Mouse (Mus musculus): ENCODE results near the gene Smad6. TPM values are rescaled to one million over a fixed set of nuclear protein-coding genes. Genes with fewer than 3 reads are reported as not detected.

Gene Smad6
- polyA plus RNA-seq, 2 experiments, result 1.8 to 3.9 TPM

- WGBS (ENCODE audit: insufficient replicate concordance), result 59% methylated on average over 9 of the region's 9 CpGs
- DNase-seq (ENCODE audit: low read depth in 3 of 3, low spot score in 3 of 3) (no peak), ATAC-seq (ENCODE audit: insufficient read depth) (no peak)
- Histone ChIP-seq H3K27me3 (ENCODE audit: control insufficient read depth, insufficient read depth, low read length) (no peaks in the 10 kb centered on the region), H3K27ac (no peak overlapping the region), H3K36me3 (replicated peaks; ENCODE audit: control insufficient read depth, insufficient read depth, low read depth) (no peaks in the 10 kb centered on the region), H3K4me2 (ENCODE audit: low read depth) (no peak overlapping the region), H3K9ac (replicated peaks) (no peak overlapping the region), H3K4me3 (ENCODE audit: insufficient read depth in 1 of 2, low read depth in 2 of 2, low read length in 2 of 2) (no peak overlapping the region), H3K9me3 (ENCODE audit: control insufficient read depth, low read length) (no peaks in the 10 kb centered on the region), H3K4me1 (replicated peaks; ENCODE audit: control insufficient read depth in 2 of 2, insufficient read depth in 2 of 2, low read length in 1 of 2) (peaks cover 7 to 8% of the 10 kb centered on the region in 2 experiments)
- no peak for TF ChIP-seq CTCF (IDR thresholded peaks at IDR 0.05; ENCODE audit: low read depth)
These were observed 22.7 kb downstream of the Smad6 start for GRCm38 (mm10) chr9:63999194-63999593.

- WGBS (ENCODE audit: insufficient replicate concordance), result 74% methylated on average over 14 of the region's 14 CpGs
- Histone ChIP-seq H3K27ac (no peak overlapping the region), H3K36me3 (replicated peaks; ENCODE audit: control insufficient read depth, insufficient read depth, low read depth) (no peaks in the 10 kb centered on the region), H3K4me1 (replicated peaks; ENCODE audit: control insufficient read depth in 2 of 2, insufficient read depth in 2 of 2, low read length in 1 of 2) (peaks cover 3% of the 10 kb centered on the region in 2 experiments; a peak in 2 of 4 replicates), H3K9ac (replicated peaks) (no peak overlapping the region), H3K4me2 (ENCODE audit: low read depth) (no peak overlapping the region), H3K9me3 (ENCODE audit: control insufficient read depth, low read length) (no peaks in the 10 kb centered on the region), H3K27me3 (ENCODE audit: control insufficient read depth, insufficient read depth, low read length) (no peaks in the 10 kb centered on the region), H3K4me3 (ENCODE audit: insufficient read depth in 1 of 2, low read depth in 2 of 2, low read length in 2 of 2) (no peak overlapping the region)
- ATAC-seq (ENCODE audit: insufficient read depth), result no peak
- TF ChIP-seq EP300 (IDR thresholded peaks at IDR 0.05; ENCODE audit: low read depth) (no peak), CTCF (IDR thresholded peaks at IDR 0.05; ENCODE audit: low read depth) (no peak)
- no peak for DNase-seq (ENCODE audit: low read depth in 3 of 3, low spot score in 3 of 3)
These were observed 23.8 kb downstream of the Smad6 start for GRCm38 (mm10) chr9:63998026-63998425.

- WGBS (ENCODE audit: insufficient replicate concordance), result 79% methylated on average over 4 of the region's 4 CpGs
- TF ChIP-seq EP300 (IDR thresholded peaks at IDR 0.05; ENCODE audit: low read depth) (no peak), CTCF (IDR thresholded peaks at IDR 0.05; ENCODE audit: low read depth) (peak; percentile 52)
- no peak overlapping the region for H3K27ac ChIP-seq
- no peaks in the 10 kb centered on the region for H3K27me3 ChIP-seq (ENCODE audit: control insufficient read depth, insufficient read depth, low read length)
- H3K4me3 ChIP-seq (ENCODE audit: insufficient read depth in 1 of 2, low read depth in 2 of 2, low read length in 2 of 2), result no peak overlapping the region
- no peaks in the 10 kb centered on the region for H3K36me3 ChIP-seq (replicated peaks; ENCODE audit: control insufficient read depth, insufficient read depth, low read depth)
- no peaks in the 10 kb centered on the region for H3K9me3 ChIP-seq (ENCODE audit: control insufficient read depth, low read length)
- DNase-seq (ENCODE audit: low read depth in 3 of 3, low spot score in 3 of 3) (no peak), ATAC-seq (ENCODE audit: insufficient read depth) (no peak)
- H3K9ac ChIP-seq (replicated peaks), result no peak overlapping the region
- H3K4me2 ChIP-seq (ENCODE audit: low read depth), result no peak overlapping the region
- no peaks in the 10 kb centered on the region for H3K4me1 ChIP-seq (replicated peaks; ENCODE audit: control insufficient read depth in 2 of 2, insufficient read depth in 2 of 2, low read length in 1 of 2)
These were observed 24.4 kb downstream of the Smad6 start for GRCm38 (mm10) chr9:63997439-63997838.

- 66% methylated on average over 5 of the region's 5 CpGs for WGBS (ENCODE audit: insufficient replicate concordance)
- H3K27me3 ChIP-seq (ENCODE audit: control insufficient read depth, insufficient read depth, low read length), result no peaks in the 10 kb centered on the region
- no peaks in the 10 kb centered on the region for H3K36me3 ChIP-seq (replicated peaks; ENCODE audit: control insufficient read depth, insufficient read depth, low read depth)
- ATAC-seq (ENCODE audit: insufficient read depth) (no peak), DNase-seq (ENCODE audit: low read depth in 3 of 3, low spot score in 3 of 3) (no peak)
- H3K9me3 ChIP-seq (ENCODE audit: control insufficient read depth, low read length), result no peaks in the 10 kb centered on the region
- peaks cover 0 to 15% of the 10 kb centered on the region in 2 experiments; a peak in 3 of 4 replicates for H3K4me1 ChIP-seq (replicated peaks; ENCODE audit: control insufficient read depth in 2 of 2, insufficient read depth in 2 of 2, low read length in 1 of 2)
- H3K27ac ChIP-seq, result no peak overlapping the region
- H3K4me3 ChIP-seq (ENCODE audit: insufficient read depth in 1 of 2, low read depth in 2 of 2, low read length in 2 of 2), result no peak overlapping the region
- no peak for TF ChIP-seq EP300 (IDR thresholded peaks at IDR 0.05; ENCODE audit: low read depth)
- no peak for TF ChIP-seq CTCF (IDR thresholded peaks at IDR 0.05; ENCODE audit: low read depth)
- H3K4me2 ChIP-seq (ENCODE audit: low read depth), result no peak overlapping the region
- H3K9ac ChIP-seq (replicated peaks), result no peak overlapping the region
These were observed 28.6 kb downstream of the Smad6 start for GRCm38 (mm10) chr9:63993256-63993655.

- H3K27ac ChIP-seq, result no peak overlapping the region
- H3K4me3 ChIP-seq (ENCODE audit: insufficient read depth in 1 of 2, low read depth in 2 of 2, low read length in 2 of 2), result no peak overlapping the region
- no peak for DNase-seq (ENCODE audit: low read depth in 3 of 3, low spot score in 3 of 3)
- H3K4me2 ChIP-seq (ENCODE audit: low read depth), result no peak overlapping the region
- H3K4me1 ChIP-seq (replicated peaks; ENCODE audit: control insufficient read depth in 2 of 2, insufficient read depth in 2 of 2, low read length in 1 of 2), result peaks cover 0 to 17% of the 10 kb centered on the region in 2 experiments; a peak in 3 of 4 replicates
- WGBS (ENCODE audit: insufficient replicate concordance), result 75% methylated on average over 4 of the region's 4 CpGs
- no peak for ATAC-seq (ENCODE audit: insufficient read depth)
- H3K27me3 ChIP-seq (ENCODE audit: control insufficient read depth, insufficient read depth, low read length), result no peaks in the 10 kb centered on the region
- H3K9me3 ChIP-seq (ENCODE audit: control insufficient read depth, low read length), result no peaks in the 10 kb centered on the region
- H3K9ac ChIP-seq (replicated peaks), result no peak overlapping the region
- H3K36me3 ChIP-seq (replicated peaks; ENCODE audit: control insufficient read depth, insufficient read depth, low read depth), result no peaks in the 10 kb centered on the region
- TF ChIP-seq EP300 (IDR thresholded peaks at IDR 0.05; ENCODE audit: low read depth), result no peak
- TF ChIP-seq CTCF (IDR thresholded peaks at IDR 0.05; ENCODE audit: low read depth), result no peak
These were observed 29.1 kb downstream of the Smad6 start for GRCm38 (mm10) chr9:63992761-63993160.
